Mouse (Mus musculus): ENCODE results near the gene Pnrc1.

Pnrc1 gene

DNA sequence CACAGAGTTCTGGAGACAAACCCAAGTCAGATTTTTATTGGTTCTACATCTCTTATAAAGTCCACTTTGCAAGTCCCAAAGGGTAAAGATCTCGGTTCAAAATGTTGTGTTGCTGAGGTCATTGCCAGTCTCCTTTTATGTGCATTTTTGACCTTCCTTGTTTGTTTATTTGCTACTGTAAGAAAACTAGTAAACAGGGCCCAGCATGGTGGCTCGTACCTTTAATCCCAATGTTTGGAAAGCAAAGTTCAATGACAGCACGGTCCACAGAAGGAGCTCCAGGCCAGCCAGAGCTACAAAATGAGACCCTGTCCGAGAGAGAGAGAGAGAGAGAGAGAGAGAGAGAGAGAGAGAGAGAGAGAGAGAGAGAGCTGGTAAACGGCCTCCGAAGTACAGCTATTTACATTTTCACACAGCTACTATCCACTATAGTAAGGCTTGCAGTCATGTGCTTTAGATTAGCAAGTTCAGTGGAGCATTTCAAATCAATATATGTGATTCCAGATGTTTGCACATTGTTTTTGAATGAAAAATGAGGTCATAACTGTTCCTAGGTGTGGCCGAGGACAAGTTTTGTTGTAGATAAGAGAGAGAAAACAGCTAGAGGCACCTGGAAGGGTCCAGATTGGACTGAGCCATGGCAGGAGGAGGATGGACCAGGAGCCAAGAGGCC lies 65.8 kb downstream of the Pnrc1 start:
- no peak for DNase-seq (ENCODE audit: low read depth, low spot score)

- DNase-seq (ENCODE audit: low read depth, low spot score): no peak
Observed at GRCm38 (mm10) chr4:33221847-33222246, 68.1 kb downstream of the Pnrc1 start.

DNA sequence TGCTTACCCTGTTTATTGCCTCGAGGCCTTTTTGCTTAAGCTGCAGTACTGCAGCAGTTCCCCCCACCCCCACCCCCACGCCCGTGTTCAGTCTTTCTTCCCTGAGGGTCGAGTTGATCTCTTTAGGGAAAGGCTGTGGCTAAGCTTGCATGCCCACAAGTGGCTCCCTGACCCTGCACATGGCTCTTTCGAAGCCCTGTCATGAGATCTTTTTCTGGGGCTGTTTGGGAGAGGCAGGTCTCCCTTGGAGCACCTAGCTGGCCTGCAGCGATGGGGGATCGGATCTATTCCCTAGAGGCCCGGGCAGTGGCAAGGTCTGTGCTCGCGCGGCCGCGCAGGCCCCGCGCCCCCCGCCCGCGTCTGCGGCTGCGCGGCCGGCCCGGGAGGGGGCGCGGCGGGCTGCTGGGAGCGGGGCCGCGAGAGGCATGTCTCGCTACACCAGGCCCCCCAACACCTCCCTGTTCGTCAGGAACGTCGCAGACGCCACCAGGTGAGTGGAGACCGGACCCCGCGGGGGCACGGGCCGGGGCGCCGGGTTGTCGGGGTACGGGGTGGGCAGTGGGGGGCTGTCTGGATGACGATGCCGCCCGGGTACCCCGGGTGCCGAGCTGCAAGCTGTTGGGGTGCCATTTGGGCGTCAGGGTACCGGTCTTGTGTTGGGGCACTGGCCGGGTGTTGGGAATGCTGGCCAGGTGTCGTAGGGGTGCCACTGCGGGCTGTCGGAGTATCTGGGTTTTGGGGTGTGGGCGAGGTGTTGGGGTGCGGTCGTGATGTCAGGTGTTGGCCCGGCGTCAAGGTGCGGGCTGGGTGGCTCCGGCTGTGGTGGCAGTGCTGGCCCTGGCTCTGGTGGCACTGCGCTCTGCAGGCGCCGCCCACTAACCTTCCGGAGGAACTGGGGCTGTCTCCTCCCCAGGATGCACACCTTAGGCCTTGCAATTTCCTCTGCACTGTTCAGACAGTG lies 80.8 kb downstream of the Pnrc1 start, which contains the start of gene Srsf12:
Gene Srsf12, plus strand, starts transcription at position 111 of the 961 bp plus-strand sequence.
- DNase-seq (ENCODE audit: low read depth, low spot score): no peak

GRCm38 (mm10) chr4:33207551-33207950 lies 82.4 kb downstream of the Pnrc1 start:
- no peak for DNase-seq (ENCODE audit: low read depth, low spot score)

DNA sequence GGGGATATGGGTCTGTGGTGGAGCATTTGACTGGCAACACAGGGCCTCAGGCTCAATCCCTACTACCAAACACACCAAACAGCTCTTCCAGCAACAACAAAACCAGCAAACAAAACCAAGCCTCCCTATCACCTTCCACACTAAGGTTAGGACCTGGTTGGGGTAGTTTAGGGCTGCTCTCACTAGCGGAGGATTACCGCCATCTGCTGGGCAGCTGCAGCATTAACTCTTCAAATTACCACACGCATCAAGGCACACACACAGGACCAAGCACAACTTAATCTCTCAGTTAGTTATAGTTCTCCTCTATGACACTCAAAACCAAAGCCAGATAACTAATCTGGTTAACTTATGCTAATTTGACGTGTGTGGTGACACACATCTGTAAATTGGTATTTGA lies 85.3 kb downstream of the Pnrc1 start:
- DNase-seq (ENCODE audit: low read depth, low spot score): peak; percentile 8

DNA sequence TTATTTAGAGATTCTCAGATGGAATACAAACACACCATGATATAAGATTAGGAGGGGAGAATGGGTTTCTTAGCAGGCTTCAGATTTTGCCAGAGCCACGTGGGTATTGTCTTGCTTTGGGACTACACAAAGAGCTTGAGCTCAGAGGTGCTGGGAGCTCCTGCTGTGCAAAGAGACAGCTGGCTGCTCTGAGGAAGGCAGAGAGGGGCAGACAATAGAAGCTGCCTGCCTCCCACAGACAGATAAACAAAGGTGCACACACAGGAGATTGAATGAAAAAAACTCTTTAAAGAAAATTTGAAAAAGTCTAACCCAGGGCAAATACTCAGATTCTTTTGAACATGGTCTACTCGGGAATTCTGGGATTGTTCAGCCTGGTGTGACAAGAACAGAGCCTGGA lies 91.8 kb downstream of the Pnrc1 start:
- DNase-seq (ENCODE audit: low read depth, low spot score): no peak

Data from c-Kit-negative CD71-positive TER-119-positive erythroid progenitor cells, embryonic 14.5 days (primary cell).